Mouse (Mus musculus) kidney, postnatal 0 days (tissue): ENCODE data around the gene Sgcd. TPM values are rescaled to one million over a fixed set of nuclear protein-coding genes. Genes with fewer than 3 reads are reported as not detected.

Experiments used
- ATAC-seq: fragments of 200-750 bp; cut with Nextera tagmentation; replicated peaks from 2 replicates; pipeline ENCODE4 v1.8.0; 2017; ENCODE audit warnings: low read depth, moderate number of reproducible peaks, moderate TSS enrichment, moderate library complexity; ENCODE audit not compliant: low FRiP score
- DNase-seq: peaks from one replicate; pipeline ENCODE4 v3.0.0-alpha.2; 2016; ENCODE audit warnings: low spot score
- H3K27ac ChIP-seq: fragments of 300-500 bp; sonication (generic); 2 replicates; pipeline ENCODE4 v1.5.1; 2014; ENCODE audit warnings: mild to moderate bottlenecking
- H3K27me3 ChIP-seq: fragments of 300-500 bp; sonication (generic); 2 replicates; pipeline ENCODE4 v1.6.1; 2014; ENCODE audit warnings: low read length, mixed read lengths; ENCODE audit not compliant: insufficient read depth
- H3K36me3 ChIP-seq: fragments of 300-500 bp; sonication (generic); 2 replicates; pipeline ENCODE4 v1.6.1; 2014; ENCODE audit warnings: low read length, mixed read lengths; ENCODE audit not compliant: insufficient read depth
- H3K4me1 ChIP-seq: fragments of 300-500 bp; sonication (generic); replicated peaks from 2 replicates; pipeline ENCODE4 v1.6.1; 2014; ENCODE audit warnings: antibody characterized with exemption, low read length, mixed read lengths; ENCODE audit not compliant: insufficient read depth
- H3K4me2 ChIP-seq: fragments of 300-500 bp; sonication (generic); 2 replicates; pipeline ENCODE4 v1.6.1; 2014; ENCODE audit warnings: mild to moderate bottlenecking, low read length, moderate library complexity, mixed read lengths
- H3K4me3 ChIP-seq: fragments of 300-500 bp; sonication (generic); replicated peaks from 2 replicates; pipeline ENCODE4 v1.5.1; 2014; ENCODE audit warnings: low read depth, low read length
- H3K9ac ChIP-seq: fragments of 300-500 bp; sonication (generic); 2 replicates; pipeline ENCODE4 v1.6.1; 2014; ENCODE audit warnings: low read depth, low read length
- H3K9me3 ChIP-seq: fragments of 300-500 bp; sonication (generic); replicated peaks from 2 replicates; pipeline ENCODE4 v1.6.1; 2016; ENCODE audit warnings: low read length, inconsistent platforms, mixed read lengths
- CTCF ChIP-seq: IDR thresholded peaks from 2 replicates; pipeline ENCODE4 v1.5.1; 2016; ENCODE audit warnings: antibody characterized with exemption, low read depth, mild to moderate bottlenecking, moderate library complexity
- WGBS: fragments of 180-500 bp; shearing (Covaris S2); extraction: QIAGEN DNeasy Blood & Tissue Kit; methylation state at CpG from one replicate; pipeline ENCODE4 v1.1.7; 2014; 5-methylcytosine and 5-hydroxymethylcytosine counted together
- polyA plus RNA-seq: library from polyadenylated mRNA; unstranded; fragments of >200 nt; fragmentation: Nextera tagmentation; extraction: Ambion mirVana; gene quantifications from 2 replicates; pipeline ENCODE4 v1.2.1, GENCODE M21; 2015

Gene Sgcd
- polyA plus RNA-seq, 1 experiment from 2014 or later, result 1.3 TPM

DNA sequence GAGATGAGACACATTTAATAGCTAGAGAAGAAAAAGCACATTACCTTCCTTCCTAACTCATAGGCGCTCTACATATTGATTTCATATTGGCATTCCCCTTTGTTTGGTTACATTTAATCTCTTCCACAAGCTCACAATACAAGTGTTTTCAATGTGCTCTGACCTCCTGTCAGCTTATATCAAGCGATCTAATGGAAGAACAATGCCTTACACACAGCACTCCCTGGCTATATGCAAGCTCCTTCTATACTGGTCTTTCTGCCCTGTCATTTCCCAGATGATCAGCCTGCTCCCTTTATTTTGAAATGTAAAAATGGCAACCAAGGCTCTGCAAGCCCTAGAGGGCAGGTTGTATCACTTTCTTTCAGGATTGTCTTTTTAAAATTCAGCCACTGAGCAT, 881.1 kb downstream of the Sgcd start:
- H3K36me3 ChIP-seq, result no peaks in the 10 kb centered on the region
- no peaks in the 10 kb centered on the region for H3K4me1 ChIP-seq
- no peak for TF ChIP-seq CTCF
- ATAC-seq (no peak), DNase-seq (no peak)
- H3K4me3 ChIP-seq, result no peak overlapping the region
- H3K9ac ChIP-seq, result no peak overlapping the region
- no peaks in the 10 kb centered on the region for H3K27me3 ChIP-seq
- H3K9me3 ChIP-seq, result no peaks in the 10 kb centered on the region
- no peak overlapping the region for H3K27ac ChIP-seq
- H3K4me2 ChIP-seq, result no peak overlapping the region
- WGBS, result 83% methylated on average over 2 of the region's 2 CpGs

DNA sequence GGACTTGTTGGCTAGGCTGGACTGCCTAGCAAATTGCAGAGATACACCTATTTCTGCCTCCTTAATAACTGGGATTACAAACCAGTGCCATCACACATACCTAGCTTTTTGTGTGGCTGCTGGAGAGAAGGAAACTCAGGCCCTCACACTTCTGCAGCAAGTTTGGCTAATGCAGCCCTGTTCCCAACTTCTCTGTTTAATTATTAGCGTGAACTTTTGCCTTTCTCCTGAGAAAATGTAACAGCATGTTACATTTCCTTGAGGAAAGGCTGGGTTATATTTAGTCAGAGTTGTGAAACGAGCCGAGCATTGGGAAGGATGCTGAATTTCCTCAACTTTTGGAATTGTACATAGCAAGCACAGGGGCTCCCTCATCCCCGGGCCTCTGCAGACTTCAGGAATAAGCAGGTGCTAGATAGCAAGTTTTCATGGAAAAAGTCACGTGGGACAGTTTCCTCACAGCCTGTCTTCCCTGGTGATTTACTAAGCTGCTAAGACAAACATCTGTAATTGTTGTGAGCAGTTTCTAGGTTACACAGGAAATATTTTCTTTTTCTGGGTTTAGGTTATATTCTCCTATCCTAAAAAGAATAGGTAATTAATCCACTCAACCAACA, 895.4 kb downstream of the Sgcd start:
- Histone ChIP-seq H3K9me3 (no peaks in the 10 kb centered on the region), H3K9ac (no peak overlapping the region), H3K27me3 (no peaks in the 10 kb centered on the region), H3K4me3 (no peak overlapping the region), H3K36me3 (no peaks in the 10 kb centered on the region), H3K27ac (no peak overlapping the region), H3K4me1 (no peaks in the 10 kb centered on the region; the same call in 1 of the 2 replicates), H3K4me2 (no peak overlapping the region)
- ATAC-seq, result peak; percentile 25; the same call in 1 of the 2 replicates
- TF ChIP-seq CTCF, result no peak
- DNase-seq, result peak; percentile 52
- 28% methylated on average over 5 of the region's 5 CpGs for WGBS

DNA sequence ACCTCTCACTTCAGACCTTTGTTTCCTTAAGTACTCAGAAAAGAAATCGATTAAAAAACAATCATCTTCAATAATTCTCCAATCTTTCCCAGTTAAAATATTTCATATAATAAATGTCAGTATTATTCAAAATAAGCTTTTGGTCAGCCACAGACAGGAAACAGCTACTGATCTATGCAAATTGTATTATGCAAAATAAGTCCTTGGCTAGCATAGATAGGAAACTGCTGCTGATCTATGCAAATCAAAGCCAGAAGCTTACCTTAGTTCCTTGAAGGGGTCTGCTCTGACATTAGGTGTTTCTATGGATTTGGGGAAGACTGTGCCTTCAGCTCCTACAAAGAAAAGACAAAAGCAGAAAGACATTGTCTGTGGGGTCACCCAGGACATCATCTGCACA, 906.3 kb downstream of the Sgcd start:
- Histone ChIP-seq H3K4me2 (no peak overlapping the region), H3K36me3 (no peaks in the 10 kb centered on the region), H3K4me1 (no peaks in the 10 kb centered on the region), H3K27ac (no peak overlapping the region), H3K9me3 (no peaks in the 10 kb centered on the region), H3K27me3 (no peaks in the 10 kb centered on the region), H3K4me3 (no peak overlapping the region), H3K9ac (no peak overlapping the region)
- ATAC-seq (no peak), DNase-seq (no peak)
- WGBS, result 98% methylated on average over 1 of the region's 1 CpGs
- no peak for TF ChIP-seq CTCF

DNA sequence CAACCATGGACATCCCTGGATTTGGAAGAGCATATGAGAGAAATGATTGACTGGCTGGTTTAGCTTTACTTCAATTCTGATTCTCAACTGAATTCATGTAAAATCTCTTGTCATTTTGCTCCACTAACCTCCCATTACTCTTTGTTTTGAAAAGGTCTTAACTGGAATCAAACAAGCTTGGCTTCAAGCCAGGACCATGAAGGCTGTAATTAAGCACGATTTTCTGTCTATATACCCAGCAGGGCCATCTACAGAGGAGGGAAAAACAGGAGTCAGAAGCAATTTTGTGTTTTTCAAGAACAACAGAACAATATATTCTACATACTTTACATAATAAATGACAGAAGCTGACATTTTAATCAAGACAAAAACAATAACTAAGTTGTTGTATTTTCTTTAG, 915.2 kb downstream of the Sgcd start:
- Histone ChIP-seq H3K4me3 (no peak overlapping the region), H3K36me3 (no peaks in the 10 kb centered on the region), H3K4me1 (no peaks in the 10 kb centered on the region), H3K27me3 (no peaks in the 10 kb centered on the region), H3K9me3 (no peaks in the 10 kb centered on the region), H3K9ac (no peak overlapping the region), H3K27ac (no peak overlapping the region), H3K4me2 (no peak overlapping the region)
- 31% methylated on average over 1 of the region's 1 CpGs for WGBS
- DNase-seq (peak; percentile 22), ATAC-seq (no peak)
- no peak for TF ChIP-seq CTCF

DNA sequence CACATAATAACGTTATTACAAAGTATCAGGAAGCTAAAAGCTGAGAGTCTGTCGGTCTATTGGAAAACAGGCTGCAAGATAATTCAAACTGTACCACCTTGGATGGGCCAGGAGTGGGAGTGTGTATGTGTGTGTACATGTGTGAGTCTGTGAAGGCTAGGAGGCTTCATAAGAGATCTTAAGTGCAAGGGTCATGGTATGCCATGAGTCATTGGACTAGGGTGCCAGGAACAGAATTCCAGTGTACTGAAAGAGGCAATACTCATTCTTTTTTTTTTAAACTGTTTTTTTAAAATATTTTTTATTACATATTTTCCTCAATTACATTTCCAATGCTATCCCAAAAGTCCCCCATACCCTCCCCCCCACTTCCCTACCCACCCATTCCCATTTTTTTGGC, 917.6 kb downstream of the Sgcd start:
- H3K9ac ChIP-seq, result no peak overlapping the region
- no peak overlapping the region for H3K27ac ChIP-seq
- WGBS, result 89% methylated on average over 2 of the region's 2 CpGs
- H3K4me3 ChIP-seq, result no peak overlapping the region
- ATAC-seq (no peak), DNase-seq (no peak)
- H3K36me3 ChIP-seq, result no peaks in the 10 kb centered on the region
- TF ChIP-seq CTCF, result no peak
- H3K4me1 ChIP-seq, result no peaks in the 10 kb centered on the region
- H3K27me3 ChIP-seq, result no peaks in the 10 kb centered on the region
- no peaks in the 10 kb centered on the region for H3K9me3 ChIP-seq
- H3K4me2 ChIP-seq, result no peak overlapping the region

DNA sequence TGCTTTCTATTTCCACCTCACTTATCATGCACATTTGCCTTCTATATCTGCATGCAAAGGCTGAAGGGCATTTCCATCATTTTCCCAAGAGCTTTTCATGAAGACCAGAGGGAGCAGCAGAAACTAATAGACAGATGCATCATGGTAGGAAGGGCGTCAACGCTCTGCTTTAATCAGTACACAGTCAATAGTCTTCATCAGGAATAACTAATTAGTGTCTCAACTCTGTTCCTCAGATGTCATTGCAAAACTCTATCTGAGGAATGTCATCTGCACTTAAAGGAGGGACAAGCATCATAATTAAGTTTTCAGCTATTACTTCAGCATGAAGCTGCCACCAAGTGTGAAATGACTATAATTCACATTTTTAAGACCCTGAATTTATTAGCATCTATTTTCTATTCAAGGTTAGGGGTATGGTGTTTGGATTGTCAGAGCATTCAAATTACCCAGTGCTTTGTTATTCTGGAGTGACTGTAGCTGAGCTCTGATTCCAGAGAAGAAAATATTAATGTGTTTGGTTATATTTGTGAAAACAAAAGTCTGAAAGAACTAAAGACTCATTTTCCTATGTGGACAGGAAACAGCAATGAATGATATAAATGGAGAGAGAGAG, 918.9 kb downstream of the Sgcd start:
- H3K4me1 ChIP-seq, result no peaks in the 10 kb centered on the region
- no peak overlapping the region for H3K4me3 ChIP-seq
- no peak for DNase-seq
- TF ChIP-seq CTCF, result no peak
- no peak overlapping the region for H3K27ac ChIP-seq
- 96% methylated on average over 2 of the region's 2 CpGs for WGBS
- no peak overlapping the region for H3K9ac ChIP-seq
- H3K27me3 ChIP-seq, result no peaks in the 10 kb centered on the region
- no peaks in the 10 kb centered on the region for H3K9me3 ChIP-seq
- H3K4me2 ChIP-seq, result no peak overlapping the region
- no peak for ATAC-seq
- no peaks in the 10 kb centered on the region for H3K36me3 ChIP-seq
